Mouse (Mus musculus) liver, embryonic 14.5 days (tissue): ENCODE measurements around the gene Mpp5. TPM values are rescaled to one million over a fixed set of nuclear protein-coding genes. Genes with fewer than 3 reads are reported as not detected.

ENCODE experiments used
- ATAC-seq: fragments of 200-750 bp; cut with Nextera tagmentation; 2 replicates; pipeline ENCODE4 v1.8.0; 2017; ENCODE audit warnings: moderate number of reproducible peaks, mild to moderate bottlenecking, moderate library complexity; ENCODE audit not compliant: insufficient read depth
- DNase-seq, 3 experiments: peaks; one replicate each; pipeline ENCODE4 v3.0.0-alpha.2; 2012 to 2013; ENCODE audit warnings: low read depth in 3 of 3, low spot score in 3 of 3
- H3K27ac ChIP-seq: fragments of 300-500 bp; sonication (generic); 2 replicates; pipeline ENCODE4 v1.5.1; 2014; ENCODE audit warnings: moderate library complexity, mild to moderate bottlenecking, control low read depth, inconsistent platforms
- H3K27me3 ChIP-seq: fragments of 300-500 bp; sonication (generic); 2 replicates; pipeline ENCODE4 v1.6.1; 2014; ENCODE audit warnings: mild to moderate bottlenecking, low read length, moderate library complexity; ENCODE audit not compliant: control insufficient read depth, insufficient read depth
- H3K36me3 ChIP-seq: fragments of 300-500 bp; sonication (generic); replicated peaks from 2 replicates; pipeline ENCODE4 v1.6.1; 2014; ENCODE audit warnings: low read depth; ENCODE audit not compliant: control insufficient read depth, insufficient read depth
- H3K4me1 ChIP-seq, 2 experiments: fragments of 200-500 bp in 1 of 2; fragments of 300-500 bp in 1 of 2; sonication (generic) in 1 of 2; replicated peaks; 2 replicates each; pipeline ENCODE4 v1.6.1; 2012 to 2014; ENCODE audit warnings: antibody characterized with exemption in 1 of 2, inconsistent platforms in 1 of 2, low read length in 1 of 2; ENCODE audit not compliant: control insufficient read depth in 2 of 2, insufficient read depth in 2 of 2
- H3K4me2 ChIP-seq: fragments of 300-500 bp; sonication (generic); 2 replicates; pipeline ENCODE4 v1.6.1; 2014; ENCODE audit warnings: low read depth, mild to moderate bottlenecking, control low read depth, moderate library complexity
- H3K4me3 ChIP-seq, 2 experiments: fragments of 200-500 bp in 1 of 2; fragments of 300-500 bp in 1 of 2; sonication (generic) in 1 of 2; 2 replicates each; pipeline ENCODE4 v1.5.1; 2012 to 2014; ENCODE audit warnings: low read depth in 2 of 2, low read length in 2 of 2, mild to moderate bottlenecking in 2 of 2, control low read depth in 1 of 2, inconsistent platforms in 1 of 2, moderate library complexity in 1 of 2; ENCODE audit not compliant: insufficient read depth in 1 of 2
- H3K9ac ChIP-seq: fragments of 300-500 bp; sonication (generic); replicated peaks from 2 replicates; pipeline ENCODE4 v1.6.1; 2014; ENCODE audit warnings: mild to moderate bottlenecking, control low read depth, moderate library complexity
- H3K9me3 ChIP-seq: fragments of 300-500 bp; sonication (generic); 2 replicates; pipeline ENCODE4 v1.6.1; 2016; ENCODE audit warnings: low read length, mixed read lengths; ENCODE audit not compliant: control insufficient read depth
- CTCF ChIP-seq: IDR thresholded peaks from 2 replicates; pipeline ENCODE4 v1.5.1; 2016; ENCODE audit warnings: antibody characterized with exemption, low read depth, control low read depth
- EP300 ChIP-seq: IDR thresholded peaks from 2 replicates; pipeline ENCODE4 v1.6.1; 2016; ENCODE audit warnings: antibody characterized with exemption, low read depth
- WGBS: fragments of 180-500 bp; shearing (Covaris S2); extraction: QIAGEN DNeasy Blood & Tissue Kit; methylation state at CpG from one replicate; pipeline ENCODE4 v1.1.7; 2014; ENCODE audit not compliant: insufficient replicate concordance; 5-methylcytosine and 5-hydroxymethylcytosine counted together
- polyA plus RNA-seq, 2 experiments: library from polyadenylated mRNA; depleted of rRNA in 1 of 2; stranded (reverse) in 1 of 2; unstranded in 1 of 2; fragments of >200 nt; fragmentation: Nextera tagmentation in 1 of 2; extraction: Ambion mirVana in 1 of 2; gene quantifications; 2 replicates each; pipeline versions ENCODE4 v1.2.1 to v1.2.3; 2012 to 2014

Mpp5 gene
- polyA plus RNA-seq, 2 experiments: 2.7 to 7.3 TPM

DNA sequence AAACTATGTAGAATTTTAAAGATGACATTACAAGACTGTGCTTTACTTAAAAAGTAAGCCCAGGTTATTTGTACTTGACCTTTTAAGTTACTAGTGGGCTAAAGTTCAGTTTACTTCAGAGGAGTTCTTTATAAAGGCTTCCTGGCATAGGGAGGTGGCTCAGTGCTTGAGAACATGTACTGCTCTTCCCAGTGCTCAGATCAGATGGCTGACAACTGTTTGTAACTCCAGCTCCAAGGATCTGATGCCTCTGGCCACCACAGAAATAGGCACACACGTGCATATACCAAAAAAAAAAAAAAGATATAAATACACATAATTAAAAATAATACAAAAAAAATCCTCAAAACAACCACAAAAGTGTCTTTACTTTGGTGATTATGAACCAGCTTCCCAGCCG lies 42.1 kb downstream of the Mpp5 start:
- H3K9ac ChIP-seq: no peak overlapping the region
- H3K27me3 ChIP-seq: no peaks in the 10 kb centered on the region
- no peaks in the 10 kb centered on the region for H3K36me3 ChIP-seq
- H3K4me1 ChIP-seq: peaks cover 8 to 13% of the 10 kb centered on the region in 2 experiments
- 51% methylated on average over 2 of the region's 2 CpGs for WGBS
- H3K27ac ChIP-seq: no peak overlapping the region
- TF ChIP-seq EP300: no peak
- TF ChIP-seq CTCF: no peak
- ATAC-seq (no peak), DNase-seq (no peak)
- H3K9me3 ChIP-seq: no peaks in the 10 kb centered on the region
- H3K4me3 ChIP-seq: no peak overlapping the region
- H3K4me2 ChIP-seq: no peak overlapping the region

- peaks cover 3 to 4% of the 10 kb centered on the region in 2 experiments; a peak in 3 of 4 replicates for H3K4me1 ChIP-seq
- WGBS: 55% methylated on average over 1 of the region's 1 CpGs
- no peak overlapping the region for H3K4me2 ChIP-seq
- no peak overlapping the region for H3K9ac ChIP-seq
- no peak overlapping the region for H3K4me3 ChIP-seq
- H3K9me3 ChIP-seq: no peaks in the 10 kb centered on the region
- no peak for DNase-seq
- no peak for ATAC-seq
- H3K36me3 ChIP-seq: no peaks in the 10 kb centered on the region
- no peak overlapping the region for H3K27ac ChIP-seq
- no peaks in the 10 kb centered on the region for H3K27me3 ChIP-seq
- TF ChIP-seq EP300 (no peak), CTCF (no peak)
Observed at GRCm38 (mm10) chr12:78794236-78794635, 45.5 kb downstream of the Mpp5 start.

GRCm38 (mm10) chr12:78800036-78800435 lies 51.3 kb downstream of the Mpp5 start:
- TF ChIP-seq CTCF (no peak), EP300 (no peak)
- Histone ChIP-seq H3K36me3 (no peaks in the 10 kb centered on the region), H3K4me3 (no peak overlapping the region), H3K27ac (no peak overlapping the region), H3K4me2 (no peak overlapping the region), H3K9ac (no peak overlapping the region), H3K9me3 (no peaks in the 10 kb centered on the region), H3K4me1 (no peaks in the 10 kb centered on the region), H3K27me3 (no peaks in the 10 kb centered on the region)
- DNase-seq (no peak), ATAC-seq (no peak)
- 64% methylated on average over 3 of the region's 3 CpGs for WGBS

GRCm38 (mm10) chr12:78801836-78802235 lies 53.1 kb downstream of the Mpp5 start:
- DNase-seq (no peak), ATAC-seq (no peak)
- no peak overlapping the region for H3K4me3 ChIP-seq
- no peaks in the 10 kb centered on the region for H3K27me3 ChIP-seq
- H3K9me3 ChIP-seq: no peaks in the 10 kb centered on the region
- no peak overlapping the region for H3K9ac ChIP-seq
- no peaks in the 10 kb centered on the region for H3K36me3 ChIP-seq
- no peak overlapping the region for H3K27ac ChIP-seq
- no peak overlapping the region for H3K4me2 ChIP-seq
- TF ChIP-seq CTCF (no peak), EP300 (no peak)
- H3K4me1 ChIP-seq: no peaks in the 10 kb centered on the region

GRCm38 (mm10) chr12:78814437-78814836 lies 65.7 kb downstream of the Mpp5 start:
- TF ChIP-seq EP300 (no peak), CTCF (0 out of 2 replicates have a peak, but pooled peaks have one; percentile 20)
- Histone ChIP-seq H3K27me3 (no peaks in the 10 kb centered on the region), H3K9me3 (no peaks in the 10 kb centered on the region), H3K4me3 (no peak overlapping the region), H3K4me2 (no peak overlapping the region), H3K4me1 (no peaks in the 10 kb centered on the region), H3K27ac (no peak overlapping the region), H3K9ac (no peak overlapping the region), H3K36me3 (no peaks in the 10 kb centered on the region)
- ATAC-seq (no peak), DNase-seq (no peak)
